Mouse (Mus musculus) induced T-regulatory cell, adult 2 months (primary cell): ENCODE measurements around the gene Zrsr2.

ENCODE experiments used
- DNase-seq: peaks from one replicate; pipeline ENCODE4 v3.0.0-alpha.2; 2012; ENCODE audit warnings: low read depth

Zrsr2 gene

DNA sequence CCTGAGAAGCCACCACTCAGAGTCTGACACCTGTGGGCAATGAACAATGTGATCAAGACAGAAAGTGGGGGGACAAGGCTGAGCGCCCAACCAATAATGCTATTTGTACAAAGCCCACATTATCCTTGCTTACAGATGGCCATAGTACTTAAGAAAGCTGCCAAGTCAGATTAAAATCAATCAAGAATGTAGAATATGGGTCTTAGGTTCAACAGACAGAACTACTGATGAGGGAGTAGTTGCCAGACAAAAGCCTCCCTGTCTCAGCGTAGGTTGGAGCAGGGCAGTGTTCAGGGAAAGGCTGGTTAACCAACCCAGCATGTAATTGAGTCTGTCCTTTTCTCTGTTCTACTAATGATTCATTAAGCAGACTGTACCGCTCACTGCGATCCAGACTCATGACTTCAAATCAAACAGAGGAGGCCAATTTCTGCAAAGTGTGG, 72.9 kb downstream of the Zrsr2 start:
- DNase-seq = no peak
